Mouse (Mus musculus): Measurements from ENCODE around the gene Esyt3. TPM values are rescaled to one million over a fixed set of nuclear protein-coding genes. Genes with fewer than 3 reads are reported as not detected.

The Esyt3 gene
- polyA plus RNA-seq, 2 experiments: 0.69 to 1.1 TPM

DNA sequence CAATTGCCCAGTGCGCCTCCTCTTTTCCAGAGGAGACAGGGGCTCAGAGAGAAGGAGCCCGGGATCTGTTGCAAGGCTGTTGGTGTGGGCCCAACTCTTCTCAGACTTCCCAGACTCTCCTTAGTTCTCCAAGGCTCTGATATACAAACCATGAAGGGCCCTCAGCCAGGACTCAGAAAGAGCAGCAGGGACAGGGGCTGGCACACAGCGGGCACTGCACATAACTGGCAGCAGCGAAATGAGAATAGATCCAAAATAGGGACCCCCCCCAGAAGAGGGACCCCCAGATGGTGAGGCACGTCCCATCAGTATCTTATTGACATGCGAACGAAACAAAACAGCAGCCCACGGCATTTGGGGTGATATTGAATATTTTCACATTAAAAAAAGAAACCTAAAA lies 34.8 kb upstream of the Esyt3 start:
- WGBS: 91% methylated on average over 8 of the region's 8 CpGs
- H3K9me3 ChIP-seq (ENCODE audit: control insufficient read depth, low read length): no peaks in the 10 kb centered on the region
- no peak for ATAC-seq (ENCODE audit: low FRiP score, low read depth)
- TF ChIP-seq POLR2A (IDR thresholded peaks at IDR 0.05; ENCODE audit: borderline replicate concordance, extremely low read depth, insufficient read depth, insufficient read length): no peak
- no peak for DNase-seq (ENCODE audit: low spot score)
- no peaks in the 10 kb centered on the region for H3K27me3 ChIP-seq (ENCODE audit: control insufficient read depth, insufficient read depth, low read length)
- no peak overlapping the region for H3K4me3 ChIP-seq (replicated peaks; ENCODE audit: low read length)
- no peaks in the 10 kb centered on the region for H3K4me1 ChIP-seq (ENCODE audit: control insufficient read depth, insufficient read depth, low read length)
- H3K36me3 ChIP-seq (ENCODE audit: control insufficient read depth, insufficient read depth, low read length): peaks cover 19% of the 10 kb centered on the region
- no peak overlapping the region for H3K27ac ChIP-seq (replicated peaks; ENCODE audit: low read depth, low read length)
- H3K9ac ChIP-seq (ENCODE audit: low read depth, low read length, severe bottlenecking): no peak overlapping the region
- no peak overlapping the region for H3K4me2 ChIP-seq (replicated peaks; ENCODE audit: low read depth, low read length, severe bottlenecking)

- Histone ChIP-seq H3K4me2 (replicated peaks; ENCODE audit: low read depth, low read length, severe bottlenecking) (no peak overlapping the region), H3K27ac (replicated peaks; ENCODE audit: low read depth, low read length) (no peak overlapping the region), H3K9me3 (ENCODE audit: control insufficient read depth, low read length) (no peaks in the 10 kb centered on the region), H3K4me3 (replicated peaks; ENCODE audit: low read length) (no peak overlapping the region), H3K4me1 (ENCODE audit: control insufficient read depth, insufficient read depth, low read length) (no peaks in the 10 kb centered on the region), H3K9ac (ENCODE audit: low read depth, low read length, severe bottlenecking) (no peak overlapping the region), H3K27me3 (ENCODE audit: control insufficient read depth, insufficient read depth, low read length) (no peaks in the 10 kb centered on the region), H3K36me3 (ENCODE audit: control insufficient read depth, insufficient read depth, low read length) (peaks cover 33% of the 10 kb centered on the region)
- no peak for DNase-seq (ENCODE audit: low spot score)
- TF ChIP-seq POLR2A (IDR thresholded peaks at IDR 0.05; ENCODE audit: borderline replicate concordance, extremely low read depth, insufficient read depth, insufficient read length): no peak
- ATAC-seq (ENCODE audit: low FRiP score, low read depth): no peak
- 96% methylated on average over 10 of the region's 10 CpGs for WGBS
These were observed 33.2 kb upstream of the Esyt3 start for GRCm38 (mm10) chr9:99391557-99391956.

DNA sequence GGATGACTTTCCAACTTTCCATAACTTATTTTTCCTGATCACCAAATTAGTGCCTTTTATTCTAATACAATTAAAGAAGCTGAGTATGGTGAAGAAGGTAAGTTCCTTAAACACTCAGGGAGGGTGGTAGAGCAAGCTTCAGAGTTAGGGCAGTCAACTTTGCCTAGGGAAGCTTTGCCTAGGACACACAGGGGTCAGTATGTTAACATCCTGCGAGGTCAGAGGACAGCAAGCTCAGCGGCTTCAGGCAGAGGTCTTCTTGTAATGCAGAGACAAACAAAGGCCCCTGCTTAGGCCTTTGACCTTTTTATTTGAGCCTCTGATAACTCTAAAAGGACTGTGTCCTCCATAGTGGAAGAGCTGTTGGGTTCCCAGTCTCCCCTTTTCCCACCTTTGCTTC lies 32.4 kb upstream of the Esyt3 start:
- WGBS: 66% methylated on average over 2 of the region's 2 CpGs
- Histone ChIP-seq H3K36me3 (ENCODE audit: control insufficient read depth, insufficient read depth, low read length) (peaks cover 39% of the 10 kb centered on the region), H3K9ac (ENCODE audit: low read depth, low read length, severe bottlenecking) (no peak overlapping the region), H3K4me3 (replicated peaks; ENCODE audit: low read length) (no peak overlapping the region), H3K27me3 (ENCODE audit: control insufficient read depth, insufficient read depth, low read length) (no peaks in the 10 kb centered on the region), H3K27ac (replicated peaks; ENCODE audit: low read depth, low read length) (no peak overlapping the region), H3K4me1 (ENCODE audit: control insufficient read depth, insufficient read depth, low read length) (no peaks in the 10 kb centered on the region), H3K9me3 (ENCODE audit: control insufficient read depth, low read length) (no peaks in the 10 kb centered on the region), H3K4me2 (replicated peaks; ENCODE audit: low read depth, low read length, severe bottlenecking) (no peak overlapping the region)
- TF ChIP-seq POLR2A (IDR thresholded peaks at IDR 0.05; ENCODE audit: borderline replicate concordance, extremely low read depth, insufficient read depth, insufficient read length): no peak
- ATAC-seq (ENCODE audit: low FRiP score, low read depth): no peak
- no peak for DNase-seq (ENCODE audit: low spot score)

GRCm38 (mm10) chr9:99390201-99390600 lies 31.8 kb upstream of the Esyt3 start:
- Histone ChIP-seq H3K9me3 (ENCODE audit: control insufficient read depth, low read length) (no peaks in the 10 kb centered on the region), H3K4me3 (replicated peaks; ENCODE audit: low read length) (no peak overlapping the region), H3K27me3 (ENCODE audit: control insufficient read depth, insufficient read depth, low read length) (no peaks in the 10 kb centered on the region), H3K4me1 (ENCODE audit: control insufficient read depth, insufficient read depth, low read length) (no peaks in the 10 kb centered on the region), H3K27ac (replicated peaks; ENCODE audit: low read depth, low read length) (no peak overlapping the region), H3K36me3 (ENCODE audit: control insufficient read depth, insufficient read depth, low read length) (peaks cover 39% of the 10 kb centered on the region), H3K4me2 (replicated peaks; ENCODE audit: low read depth, low read length, severe bottlenecking) (no peak overlapping the region), H3K9ac (ENCODE audit: low read depth, low read length, severe bottlenecking) (no peak overlapping the region)
- DNase-seq (ENCODE audit: low spot score) (no peak), ATAC-seq (ENCODE audit: low FRiP score, low read depth) (no peak)
- no peak for TF ChIP-seq POLR2A (IDR thresholded peaks at IDR 0.05; ENCODE audit: borderline replicate concordance, extremely low read depth, insufficient read depth, insufficient read length)
- WGBS: 82% methylated on average over 5 of the region's 5 CpGs

GRCm38 (mm10) chr9:99389506-99389905 lies 31.1 kb upstream of the Esyt3 start:
- DNase-seq (ENCODE audit: low spot score) (no peak), ATAC-seq (ENCODE audit: low FRiP score, low read depth) (no peak)
- Histone ChIP-seq H3K9me3 (ENCODE audit: control insufficient read depth, low read length) (no peaks in the 10 kb centered on the region), H3K9ac (ENCODE audit: low read depth, low read length, severe bottlenecking) (no peak overlapping the region), H3K36me3 (ENCODE audit: control insufficient read depth, insufficient read depth, low read length) (peaks cover 39% of the 10 kb centered on the region), H3K4me2 (replicated peaks; ENCODE audit: low read depth, low read length, severe bottlenecking) (no peak overlapping the region), H3K27ac (replicated peaks; ENCODE audit: low read depth, low read length) (no peak overlapping the region), H3K4me1 (ENCODE audit: control insufficient read depth, insufficient read depth, low read length) (no peaks in the 10 kb centered on the region), H3K27me3 (ENCODE audit: control insufficient read depth, insufficient read depth, low read length) (no peaks in the 10 kb centered on the region), H3K4me3 (replicated peaks; ENCODE audit: low read length) (no peak overlapping the region)
- TF ChIP-seq POLR2A (IDR thresholded peaks at IDR 0.05; ENCODE audit: borderline replicate concordance, extremely low read depth, insufficient read depth, insufficient read length): no peak
- 55% methylated on average over 8 of the region's 8 CpGs for WGBS

DNA sequence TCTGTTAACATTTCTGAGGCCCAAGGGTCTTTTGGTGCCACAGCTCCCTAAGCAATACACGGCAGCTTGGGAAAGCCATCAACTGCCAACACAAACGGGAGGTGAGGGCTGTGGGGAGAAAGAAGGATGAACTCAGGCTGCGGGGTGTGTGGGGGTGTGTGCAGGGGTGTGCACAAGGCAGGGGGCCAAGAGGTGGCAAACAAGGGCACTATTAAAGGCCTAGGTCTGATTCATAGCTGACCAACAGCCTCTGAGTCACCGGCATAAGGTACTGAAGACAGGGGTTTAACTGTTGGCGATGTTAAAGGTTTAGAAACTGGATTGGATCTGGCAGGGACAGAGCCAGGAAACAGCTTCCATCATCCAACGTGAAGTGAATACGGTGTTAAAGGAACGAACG lies 30.5 kb upstream of the Esyt3 start:
- Histone ChIP-seq H3K4me1 (ENCODE audit: control insufficient read depth, insufficient read depth, low read length) (no peaks in the 10 kb centered on the region), H3K27me3 (ENCODE audit: control insufficient read depth, insufficient read depth, low read length) (no peaks in the 10 kb centered on the region), H3K4me2 (replicated peaks; ENCODE audit: low read depth, low read length, severe bottlenecking) (no peak overlapping the region), H3K4me3 (replicated peaks; ENCODE audit: low read length) (no peak overlapping the region), H3K9me3 (ENCODE audit: control insufficient read depth, low read length) (no peaks in the 10 kb centered on the region), H3K9ac (ENCODE audit: low read depth, low read length, severe bottlenecking) (no peak overlapping the region), H3K36me3 (ENCODE audit: control insufficient read depth, insufficient read depth, low read length) (peaks cover 39% of the 10 kb centered on the region), H3K27ac (replicated peaks; ENCODE audit: low read depth, low read length) (no peak overlapping the region; the same call in 1 of the 2 replicates)
- DNase-seq (ENCODE audit: low spot score) (no peak), ATAC-seq (ENCODE audit: low FRiP score, low read depth) (no peak)
- no peak for TF ChIP-seq POLR2A (IDR thresholded peaks at IDR 0.05; ENCODE audit: borderline replicate concordance, extremely low read depth, insufficient read depth, insufficient read length)
- WGBS: 65% methylated on average over 9 of the region's 9 CpGs

All from limb, embryonic 14.5 days (tissue).